Mouse (Mus musculus) adrenal gland, postnatal 36 days (tissue): Measurements from ENCODE around the gene Fbrs. TPM values are rescaled to one million over a fixed set of nuclear protein-coding genes. Genes with fewer than 3 reads are reported as not detected.
"Not testable (repeated sequence)": the region's sequence is repeated elsewhere in the genome, so short reads cannot be mapped to it uniquely, and the experiment has no call there.

ENCODE experiments used
- DNase-seq, 2 experiments: peaks; one replicate each; pipeline ENCODE4 v3.0.0; 2021; ENCODE audit warnings: mixed read lengths in 1 of 2
- long read RNA-seq, 2 experiments: library from polyadenylated mRNA; stranded (forward); transcript quantifications; one replicate each; pipeline ENCODE4 v2.0.0; 2021; ENCODE audit warnings: borderline sequencing depth in 2 of 2
- total RNA-seq, 2 experiments: library from RNA; stranded (reverse); gene quantifications; 2 replicates each; pipeline ENCODE4 v1.2.3; 2021

Fbrs gene
- 10 to 100 TPM; 56.5 to 66.7 TPM for total RNA-seq
- long read RNA-seq, experiment 1, partial matches to known transcripts = 0 of 2 reads
- long read RNA-seq, experiment 1, other reads (novel, unspliced or antisense) = 2 of 2 reads
- long read RNA-seq, experiment 2, partial matches to known transcripts = 0 of 3 reads
- long read RNA-seq, experiment 2, other reads (novel, unspliced or antisense) = 2 of 3 reads

GRCm38 (mm10) chr7:127478635-127479317 lies at the start of gene Fbrs:
TSS of gene Fbrs (plus strand) at chr7:127479199.
- peak; percentile 98 for DNase-seq

GRCm38 (mm10) chr7:127435206-127435605 lies 43.8 kb upstream of the Fbrs start:
- DNase-seq = no peak

- no peak for DNase-seq
These were observed 41.3 kb upstream of the Fbrs start for GRCm38 (mm10) chr7:127437724-127438123.

GRCm38 (mm10) chr7:127443976-127444375 lies 35.0 kb upstream of the Fbrs start:
- DNase-seq = no peak

- DNase-seq = peak; percentile 90
These were observed 30.3 kb upstream of the Fbrs start, which contains the start of gene Zfp689 for GRCm38 (mm10) chr7:127448521-127449300. TSS of gene Zfp689 (minus strand) at chr7:127449158.

GRCm38 (mm10) chr7:127449966-127450365 lies 29.0 kb upstream of the Fbrs start:
- no peak for DNase-seq

- DNase-seq = no peak
These were observed 25.9 kb upstream of the Fbrs start for GRCm38 (mm10) chr7:127453056-127453455.

- DNase-seq = no peak
These were observed 24.1 kb upstream of the Fbrs start for GRCm38 (mm10) chr7:127454905-127455304.

GRCm38 (mm10) chr7:127458371-127459122 lies 20.5 kb upstream of the Fbrs start:
- not testable (repeated sequence) for DNase-seq

- not testable (repeated sequence) for DNase-seq
These were observed 19.7 kb upstream of the Fbrs start, which contains the start of gene Prr14 for GRCm38 (mm10) chr7:127459311-127459710. TSS of gene Prr14 (plus strand) at chr7:127459611.

- DNase-seq = no peak
These were observed 13.8 kb upstream of the Fbrs start for GRCm38 (mm10) chr7:127465191-127465590.

GRCm38 (mm10) chr7:127465670-127466069 lies 13.3 kb upstream of the Fbrs start:
- DNase-seq = not testable (repeated sequence)

GRCm38 (mm10) chr7:127466606-127467005 lies 12.4 kb upstream of the Fbrs start:
- DNase-seq = no peak

GRCm38 (mm10) chr7:127470011-127470715 lies 8.8 kb upstream of the Fbrs start:
- DNase-seq = peak in 1 of 2 experiments; percentile 37

GRCm38 (mm10) chr7:127470743-127471645 lies 8.0 kb upstream of the Fbrs start:
- peak; percentile 92 for DNase-seq

GRCm38 (mm10) chr7:127471646-127472010 lies 7.4 kb upstream of the Fbrs start:
- DNase-seq = peak; percentile 49 to 75

- no peak for DNase-seq
These were observed 6.9 kb upstream of the Fbrs start for GRCm38 (mm10) chr7:127472060-127472459.

GRCm38 (mm10) chr7:127473705-127474104 lies 5.3 kb upstream of the Fbrs start:
- DNase-seq = no peak

- DNase-seq = no peak
These were observed 4.5 kb upstream of the Fbrs start for GRCm38 (mm10) chr7:127474378-127475070.
